Mouse (Mus musculus) lung, adult 2 months (tissue): ENCODE measurements around the gene Ankrd28.

Source experiments
- CTCF ChIP-seq: fragments of 200-500 bp; IDR thresholded peaks from 2 replicates; pipeline ENCODE4 v1.5.1; 2011; ENCODE audit warnings: mild to moderate bottlenecking, low read length, control low read depth; ENCODE audit not compliant: insufficient read depth
- POLR2A ChIP-seq: fragments of 200-500 bp; IDR thresholded peaks from 2 replicates; pipeline ENCODE4 v1.6.1; 2011; ENCODE audit warnings: low read depth, mild to moderate bottlenecking, control low read depth, low read length, borderline replicate concordance; ENCODE audit errors: extremely low read depth

DNA sequence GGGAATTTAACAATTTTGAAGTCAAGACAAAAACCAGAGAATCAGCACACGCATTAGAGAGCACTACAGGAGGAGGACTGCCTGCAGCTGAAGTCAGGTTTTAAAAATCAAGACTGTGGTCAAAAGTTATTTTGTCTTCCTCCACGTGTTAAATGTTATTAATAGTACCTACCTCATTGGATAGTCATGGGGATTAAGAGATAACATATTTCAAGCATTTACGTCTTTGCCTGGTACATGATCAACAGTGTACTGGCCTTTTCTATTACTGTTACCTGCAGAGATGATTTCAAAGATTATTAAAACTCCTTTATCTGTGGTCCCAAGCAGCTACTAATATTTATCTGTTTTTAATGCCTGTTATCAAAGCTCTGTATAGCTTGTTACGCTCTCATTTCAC, 132.7 kb downstream of the Ankrd28 start:
- TF ChIP-seq CTCF = no peak
- no peak for TF ChIP-seq POLR2A
